Mouse (Mus musculus): ENCODE measurements at regions not wholly inside any gene's neighbourhood (a gene's known extent, or its start where the extent isn't known, plus 50 kb on each side); places are given as distances from the start of the nearest gene placed in this dataset.

- peak; percentile 93 to 97 for DNase-seq
- TF ChIP-seq CTCF (IDR thresholded peaks at IDR 0.05; ENCODE audit: borderline replicate concordance, insufficient read depth, low read depth, low read length) (no peak), POLR2A (IDR thresholded peaks at IDR 0.05; ENCODE audit: borderline replicate concordance, insufficient read depth, low read length) (peak; percentile 23; the same call in 1 of the 2 replicates)
- no peak overlapping the region for H3K4me3 ChIP-seq (replicated peaks; ENCODE audit: insufficient read depth, low read depth, low read length)
- no peaks in the 10 kb centered on the region for H3K27me3 ChIP-seq (ENCODE audit: control insufficient read depth, insufficient read depth, low read length)
- peaks cover 48% of the 10 kb centered on the region for H3K4me1 ChIP-seq (ENCODE audit: control insufficient read depth, insufficient read depth, low read length)
- WGBS = 6% methylated on average over 15 of the region's 15 CpGs
- peak overlapping the region; percentile 79 for H3K27ac ChIP-seq (ENCODE audit: insufficient read depth, low read length)
Observed at GRCm38 (mm10) chr9:35335888-35336700, 68.4 kb downstream of the Rpusd4 start.

- WGBS = 22% methylated on average over 5 of the region's 5 CpGs
- DNase-seq = no peak
Observed at GRCm38 (mm10) chr9:35336701-35337055, 69.0 kb downstream of the Rpusd4 start.

GRCm38 (mm10) chr9:35338858-35339257, 71.2 kb downstream of the Rpusd4 start:
- peaks cover 48% of the 10 kb centered on the region for H3K4me1 ChIP-seq (ENCODE audit: control insufficient read depth, insufficient read depth, low read length)
- no peaks in the 10 kb centered on the region for H3K27me3 ChIP-seq (ENCODE audit: control insufficient read depth, insufficient read depth, low read length)
- DNase-seq = no peak
- no peak overlapping the region for H3K4me3 ChIP-seq (replicated peaks; ENCODE audit: insufficient read depth, low read depth, low read length)
- no peak overlapping the region for H3K27ac ChIP-seq (ENCODE audit: insufficient read depth, low read length)
- no peak for TF ChIP-seq CTCF (IDR thresholded peaks at IDR 0.05; ENCODE audit: borderline replicate concordance, insufficient read depth, low read depth, low read length)
- TF ChIP-seq POLR2A (IDR thresholded peaks at IDR 0.05; ENCODE audit: borderline replicate concordance, insufficient read depth, low read length) = no peak
- 94% methylated on average over 5 of the region's 5 CpGs for WGBS

More at GRCm38 (mm10) chr9:35336701-35337055, 69.0 kb downstream of the Rpusd4 start:
- Histone ChIP-seq H3K27me3 (ENCODE audit: control insufficient read depth, insufficient read depth, low read length) (no peaks in the 10 kb centered on the region), H3K4me1 (ENCODE audit: control insufficient read depth, insufficient read depth, low read length) (peaks cover 43% of the 10 kb centered on the region), H3K4me3 (replicated peaks; ENCODE audit: insufficient read depth, low read depth, low read length) (no peak overlapping the region), H3K27ac (ENCODE audit: insufficient read depth, low read length) (peak overlapping the region; percentile 79)
- TF ChIP-seq CTCF (IDR thresholded peaks at IDR 0.05; ENCODE audit: borderline replicate concordance, insufficient read depth, low read depth, low read length) (no peak), POLR2A (IDR thresholded peaks at IDR 0.05; ENCODE audit: borderline replicate concordance, insufficient read depth, low read length) (no peak)

- Histone ChIP-seq H3K4me1 (ENCODE audit: control insufficient read depth, insufficient read depth, low read length) (peaks cover 42% of the 10 kb centered on the region), H3K27ac (ENCODE audit: insufficient read depth, low read length) (no peak overlapping the region), H3K4me3 (replicated peaks; ENCODE audit: insufficient read depth, low read depth, low read length) (no peak overlapping the region), H3K27me3 (ENCODE audit: control insufficient read depth, insufficient read depth, low read length) (no peaks in the 10 kb centered on the region)
- 83% methylated on average over 10 of the region's 10 CpGs for WGBS
- TF ChIP-seq CTCF (IDR thresholded peaks at IDR 0.05; ENCODE audit: borderline replicate concordance, insufficient read depth, low read depth, low read length) (no peak), POLR2A (IDR thresholded peaks at IDR 0.05; ENCODE audit: borderline replicate concordance, insufficient read depth, low read length) (no peak)
- no peak for DNase-seq
Observed at GRCm38 (mm10) chr9:35339492-35340262, 72.0 kb downstream of the Rpusd4 start.

- DNase-seq = no peak
- H3K4me1 ChIP-seq (ENCODE audit: control insufficient read depth, insufficient read depth, low read length) = peaks cover 37% of the 10 kb centered on the region
- H3K27me3 ChIP-seq (ENCODE audit: control insufficient read depth, insufficient read depth, low read length) = no peaks in the 10 kb centered on the region
- H3K27ac ChIP-seq (ENCODE audit: insufficient read depth, low read length) = no peak overlapping the region
- TF ChIP-seq CTCF (IDR thresholded peaks at IDR 0.05; ENCODE audit: borderline replicate concordance, insufficient read depth, low read depth, low read length) (no peak), POLR2A (IDR thresholded peaks at IDR 0.05; ENCODE audit: borderline replicate concordance, insufficient read depth, low read length) (no peak)
- WGBS = 88% methylated on average over 4 of the region's 4 CpGs
- H3K4me3 ChIP-seq (replicated peaks; ENCODE audit: insufficient read depth, low read depth, low read length) = no peak overlapping the region
Observed at GRCm38 (mm10) chr9:35340263-35340573, 72.6 kb downstream of the Rpusd4 start.

- no peaks in the 10 kb centered on the region for H3K27me3 ChIP-seq (ENCODE audit: control insufficient read depth, insufficient read depth, low read length)
- H3K4me3 ChIP-seq (replicated peaks; ENCODE audit: insufficient read depth, low read depth, low read length) = no peak overlapping the region
- peaks cover 33% of the 10 kb centered on the region; the same call in 1 of the 2 replicates for H3K4me1 ChIP-seq (ENCODE audit: control insufficient read depth, insufficient read depth, low read length)
- 70% methylated on average over 3 of the region's 3 CpGs for WGBS
- no peak for TF ChIP-seq CTCF (IDR thresholded peaks at IDR 0.05; ENCODE audit: borderline replicate concordance, insufficient read depth, low read depth, low read length)
- no peak for TF ChIP-seq POLR2A (IDR thresholded peaks at IDR 0.05; ENCODE audit: borderline replicate concordance, insufficient read depth, low read length)
- H3K27ac ChIP-seq (ENCODE audit: insufficient read depth, low read length) = no peak overlapping the region
- DNase-seq = no peak
Observed at GRCm38 (mm10) chr9:35340811-35341210, 73.1 kb downstream of the Rpusd4 start.

GRCm38 (mm10) chr9:35341386-35341785, 73.7 kb downstream of the Rpusd4 start:
- 93% methylated on average over 5 of the region's 5 CpGs for WGBS
- TF ChIP-seq POLR2A (IDR thresholded peaks at IDR 0.05; ENCODE audit: borderline replicate concordance, insufficient read depth, low read length) (no peak), CTCF (IDR thresholded peaks at IDR 0.05; ENCODE audit: borderline replicate concordance, insufficient read depth, low read depth, low read length) (no peak)

More at GRCm38 (mm10) chr9:35341386-35341785, 73.7 kb downstream of the Rpusd4 start:
- peaks cover 34% of the 10 kb centered on the region; the same call in 1 of the 2 replicates for H3K4me1 ChIP-seq (ENCODE audit: control insufficient read depth, insufficient read depth, low read length)
- H3K27ac ChIP-seq (ENCODE audit: insufficient read depth, low read length) = peak overlapping the region; percentile 90; the same call in 1 of the 2 replicates
- no peaks in the 10 kb centered on the region for H3K27me3 ChIP-seq (ENCODE audit: control insufficient read depth, insufficient read depth, low read length)
- DNase-seq = no peak
- H3K4me3 ChIP-seq (replicated peaks; ENCODE audit: insufficient read depth, low read depth, low read length) = no peak overlapping the region
